Mouse (Mus musculus) kidney, adult 2 months (tissue): ENCODE measurements around the gene Irf2.

Experiments used
- CTCF ChIP-seq: fragments of 200-500 bp; conservative IDR thresholded peaks from 2 replicates; pipeline ENCODE4 v1.5.1; 2011; ENCODE audit warnings: low read depth, mild to moderate bottlenecking, control low read depth, low read length, moderate library complexity, mixed read lengths; ENCODE audit not compliant: insufficient read depth, insufficient read length
- POLR2A ChIP-seq: fragments of 200-500 bp; IDR thresholded peaks from one replicate; pipeline ENCODE4 v1.6.1; 2011; ENCODE audit warnings: low read depth, low read length, control low read depth

- TF ChIP-seq POLR2A (no peak), CTCF (no peak)
Measured at GRCm38 (mm10) chr8:46811021-46811622, 71.6 kb downstream of the Irf2 start.
